In genomic region chr16:4496470-4496869, GRCm38 (mm10) we compare ENCODE assay signal across 15 mouse cellular contexts.
"Had no signal": no experiment of that assay in that cellular context is flagged by ENCODE, and none has a peak within 500 bp of the region (broad histone marks: within the 10 kb centered on the region; RNA-seq: fewer than 3 reads in every experiment).

No protein-coding gene starts in this region.

- DNase-seq: layer of hippocampus, postnatal 36 days; liver; retina, postnatal 1 day; thymus, adult 18-20 months had no signal

- ATAC-seq: liver, embryonic 12.5 days; midbrain, embryonic 13.5 days; midbrain, embryonic 16.5 days had no signal

- H3K27ac ChIP-seq: limb, embryonic 10.5 days; limb, embryonic 13.5 days; liver, embryonic 12.5 days; liver, embryonic 15.5 days; lung, embryonic 15.5 days; midbrain, embryonic 10.5 days; midbrain, embryonic 13.5 days; neural tube, embryonic 13.5 days had no signal

- H3K9ac ChIP-seq: limb, embryonic 13.5 days; liver, embryonic 12.5 days; liver, embryonic 15.5 days; lung, embryonic 15.5 days; midbrain, embryonic 13.5 days; neural tube, embryonic 13.5 days had no signal

- H3K4me2 ChIP-seq: limb, embryonic 13.5 days; liver, embryonic 12.5 days; liver, embryonic 15.5 days; lung, embryonic 15.5 days; midbrain, embryonic 13.5 days; neural tube, embryonic 13.5 days had no signal

- H3K36me3 ChIP-seq: liver, embryonic 12.5 days; liver, embryonic 15.5 days; lung, embryonic 15.5 days had no signal

- H3K4me3 ChIP-seq: limb, embryonic 10.5 days; limb, embryonic 13.5 days; liver, embryonic 12.5 days; liver, embryonic 15.5 days; lung, embryonic 15.5 days; megakaryocyte, embryonic 14.5 days; midbrain, embryonic 10.5 days; midbrain, embryonic 13.5 days; myocyte; neural tube, embryonic 13.5 days had no signal

- H3K27me3 ChIP-seq: limb, embryonic 13.5 days; liver, embryonic 12.5 days; liver, embryonic 15.5 days; lung, embryonic 15.5 days; midbrain, embryonic 13.5 days; neural tube, embryonic 13.5 days had no signal

- H3K9me3 ChIP-seq: limb, embryonic 10.5 days; limb, embryonic 13.5 days; liver, embryonic 12.5 days; liver, embryonic 15.5 days; lung, embryonic 15.5 days; megakaryocyte, embryonic 14.5 days; midbrain, embryonic 10.5 days; midbrain, embryonic 13.5 days; neural tube, embryonic 13.5 days had no signal

- H3K4me1 ChIP-seq: limb, embryonic 13.5 days; liver, embryonic 12.5 days; liver, embryonic 15.5 days; lung, embryonic 15.5 days; midbrain, embryonic 13.5 days had no signal
